Mouse (Mus musculus): ENCODE data around the gene Zbtb16. TPM values are rescaled to one million over a fixed set of nuclear protein-coding genes. Genes with fewer than 3 reads are reported as not detected.

Gene Zbtb16
- polyA plus RNA-seq, 1 experiment from 2014 or later = 5.6 TPM

DNA sequence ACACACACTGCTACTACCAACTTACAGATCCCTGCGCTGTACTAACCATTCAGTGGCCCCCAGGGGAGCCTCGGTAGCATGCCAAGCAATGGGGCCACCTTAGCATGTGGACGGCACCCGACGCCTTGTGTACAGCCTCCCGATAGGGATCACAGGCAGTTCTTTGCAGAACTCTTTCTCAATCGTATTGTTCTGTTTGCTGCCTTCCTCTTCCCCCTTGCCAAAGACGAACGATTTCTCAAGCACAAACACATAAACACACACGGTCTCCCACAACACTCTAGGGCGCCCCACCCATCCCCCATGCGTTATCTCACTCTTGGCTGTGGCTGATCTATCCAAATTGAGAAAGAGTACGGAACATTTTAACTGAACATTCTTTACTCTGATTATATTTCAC, 91.1 kb downstream of the Zbtb16 start:
- Histone ChIP-seq H3K9ac (no peak overlapping the region), H3K27me3 (no peaks in the 10 kb centered on the region), H3K9me3 (no peaks in the 10 kb centered on the region), H3K4me3 (replicated peaks) (no peak overlapping the region), H3K27ac (no peak overlapping the region), H3K4me1 (peaks cover 18% of the 10 kb centered on the region), H3K36me3 (replicated peaks) (no peaks in the 10 kb centered on the region), H3K4me2 (no peak overlapping the region)
- ATAC-seq (ENCODE audit: low FRiP score) = no peak
- 90% methylated on average over 13 of the region's 13 CpGs for WGBS

DNA sequence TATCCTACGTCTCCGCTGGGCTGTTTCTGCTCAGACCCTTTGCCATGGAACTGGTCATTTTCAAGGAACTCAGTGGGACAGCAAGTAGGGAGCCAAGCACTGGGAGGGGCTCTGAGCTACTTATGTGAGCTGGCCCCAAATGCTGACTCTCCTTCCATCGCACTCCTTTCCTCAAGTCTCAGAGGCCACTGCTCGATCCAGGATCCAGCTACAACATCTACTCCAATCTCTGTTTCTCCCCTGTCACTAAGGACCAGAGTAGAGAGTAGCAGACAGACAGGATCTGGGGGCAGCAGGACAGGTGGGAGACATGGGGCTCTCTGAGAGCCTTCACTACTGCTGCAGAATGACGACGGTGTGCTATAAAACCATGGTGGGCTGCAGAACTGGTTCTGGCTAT, 91.6 kb downstream of the Zbtb16 start:
- Histone ChIP-seq H3K9me3 (no peaks in the 10 kb centered on the region), H3K27me3 (no peaks in the 10 kb centered on the region), H3K4me2 (no peak overlapping the region), H3K9ac (no peak overlapping the region), H3K4me1 (peaks cover 23% of the 10 kb centered on the region), H3K4me3 (replicated peaks) (no peak overlapping the region), H3K27ac (no peak overlapping the region), H3K36me3 (replicated peaks) (no peaks in the 10 kb centered on the region)
- WGBS = 76% methylated on average over 6 of the region's 6 CpGs
- no peak for ATAC-seq (ENCODE audit: low FRiP score)

DNA sequence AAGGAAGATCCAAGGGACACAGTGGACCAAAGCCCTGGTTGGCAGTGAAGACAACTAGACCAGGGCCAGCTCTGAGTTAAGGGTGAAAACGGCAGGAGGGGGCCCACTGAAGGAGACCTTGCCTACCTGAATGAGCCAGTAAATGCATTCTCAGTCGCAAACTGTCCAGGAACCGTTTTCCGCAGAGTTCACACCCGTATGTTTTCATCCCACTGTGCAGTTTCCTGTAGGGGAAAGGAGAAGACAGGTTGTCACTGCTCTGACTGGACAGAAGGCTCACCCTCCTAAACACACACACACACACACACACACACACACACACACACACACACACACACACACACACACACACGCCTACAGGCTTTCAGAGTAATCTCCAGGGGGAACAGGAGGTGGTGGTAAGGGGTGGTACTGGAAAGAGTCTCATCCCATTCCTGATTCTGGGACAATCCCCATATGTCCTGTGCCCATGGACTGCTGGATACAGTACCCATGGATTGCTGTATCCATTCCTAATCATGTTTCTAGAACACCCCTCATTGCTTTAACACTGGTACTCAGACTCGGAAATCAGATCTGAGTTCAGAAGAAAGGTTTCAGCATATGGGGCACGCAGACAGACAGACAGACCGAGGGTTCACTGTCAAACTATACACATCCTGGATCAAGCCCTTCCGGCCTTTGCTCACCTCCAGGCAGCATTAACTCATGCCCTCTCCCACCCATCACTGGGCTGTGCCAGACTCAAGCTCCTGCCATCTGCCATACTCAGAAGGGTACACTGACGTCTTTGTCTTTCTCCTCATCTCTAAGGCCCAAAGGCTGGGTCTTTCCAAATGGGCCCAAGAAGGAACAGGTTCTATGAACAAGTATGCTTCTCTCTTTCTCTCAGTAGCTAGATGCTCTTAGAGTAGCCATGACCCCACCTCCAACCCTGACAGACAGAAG, 92.4 kb downstream of the Zbtb16 start:
- H3K9me3 ChIP-seq = no peaks in the 10 kb centered on the region
- 89% methylated on average over 11 of the region's 11 CpGs for WGBS

DNA sequence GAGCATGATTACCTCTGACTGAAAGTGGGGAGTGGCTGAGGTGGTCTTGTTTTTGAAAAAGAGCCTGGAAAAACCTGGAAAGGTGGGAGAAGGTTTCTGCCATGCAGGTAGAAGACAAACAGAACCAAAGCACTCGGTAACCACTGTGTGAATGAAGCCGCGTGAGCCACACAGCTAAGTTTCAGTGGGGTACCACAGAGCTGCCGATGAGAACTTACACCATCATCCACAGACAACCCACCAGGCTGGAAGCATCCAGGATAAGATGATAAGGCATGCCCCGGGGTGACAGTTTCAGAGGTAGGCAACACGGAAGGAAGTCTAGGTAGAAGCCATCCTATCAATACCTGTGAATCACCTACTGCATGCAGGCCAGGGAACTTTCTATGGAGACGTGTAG, 93.9 kb downstream of the Zbtb16 start:
- Histone ChIP-seq H3K4me1 (peaks cover 45% of the 10 kb centered on the region), H3K9ac (no peak overlapping the region), H3K27ac (no peak overlapping the region), H3K4me3 (replicated peaks) (no peak overlapping the region), H3K9me3 (no peaks in the 10 kb centered on the region), H3K36me3 (replicated peaks) (no peaks in the 10 kb centered on the region), H3K27me3 (peaks cover 5% of the 10 kb centered on the region; the same call in 1 of the 2 replicates), H3K4me2 (no peak overlapping the region)
- WGBS = 96% methylated on average over 7 of the region's 7 CpGs
- no peak for ATAC-seq (ENCODE audit: low FRiP score)

More for the DNA sequence above, 92.4 kb downstream of the Zbtb16 start:
- H3K27ac ChIP-seq = no peak overlapping the region
- no peaks in the 10 kb centered on the region for H3K36me3 ChIP-seq (replicated peaks)
- H3K4me2 ChIP-seq = no peak overlapping the region
- no peak for ATAC-seq (ENCODE audit: low FRiP score)
- peaks cover 3% of the 10 kb centered on the region; the same call in 1 of the 2 replicates for H3K27me3 ChIP-seq
- no peak overlapping the region for H3K9ac ChIP-seq
- H3K4me1 ChIP-seq = peaks cover 31% of the 10 kb centered on the region
- no peak overlapping the region for H3K4me3 ChIP-seq (replicated peaks)

DNA sequence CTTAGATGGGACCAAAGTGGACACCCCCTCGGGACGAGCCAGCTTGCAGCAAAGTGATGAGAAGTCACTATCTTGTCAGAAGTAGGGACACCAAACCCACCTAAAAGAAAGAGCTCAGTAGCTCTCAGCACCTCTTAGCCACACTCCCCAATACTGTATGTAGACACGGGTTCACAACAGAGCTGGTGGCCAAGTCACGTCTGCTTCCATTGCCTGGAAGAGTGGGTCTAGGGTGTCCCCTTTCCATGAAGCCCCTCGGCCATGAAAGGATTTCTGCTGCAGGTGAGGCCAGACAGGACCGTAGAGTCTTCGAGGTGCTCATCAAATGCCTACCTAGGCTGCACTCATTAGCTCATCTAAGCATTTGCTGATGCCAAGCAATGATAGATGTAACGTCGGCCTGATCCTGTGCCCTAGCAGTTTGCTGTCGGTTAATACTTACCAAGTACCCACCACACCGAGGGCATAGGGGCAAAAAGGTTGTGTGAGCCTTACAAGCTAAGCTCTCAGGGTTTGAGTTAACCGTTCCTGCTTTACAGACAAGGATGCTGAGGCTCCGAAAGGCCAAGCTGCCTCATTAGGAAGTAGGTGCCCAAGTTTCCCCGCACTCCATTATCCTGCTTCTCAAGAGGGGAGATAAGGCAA, 94.5 kb downstream of the Zbtb16 start:
- Histone ChIP-seq H3K9ac (no peak overlapping the region), H3K4me3 (replicated peaks) (no peak overlapping the region), H3K4me2 (no peak overlapping the region), H3K9me3 (no peaks in the 10 kb centered on the region), H3K36me3 (replicated peaks) (no peaks in the 10 kb centered on the region), H3K4me1 (peaks cover 51% of the 10 kb centered on the region), H3K27me3 (peaks cover 5% of the 10 kb centered on the region; the same call in 1 of the 2 replicates), H3K27ac (no peak overlapping the region)
- no peak for ATAC-seq (ENCODE audit: low FRiP score)
- 93% methylated on average over 14 of the region's 14 CpGs for WGBS

DNA sequence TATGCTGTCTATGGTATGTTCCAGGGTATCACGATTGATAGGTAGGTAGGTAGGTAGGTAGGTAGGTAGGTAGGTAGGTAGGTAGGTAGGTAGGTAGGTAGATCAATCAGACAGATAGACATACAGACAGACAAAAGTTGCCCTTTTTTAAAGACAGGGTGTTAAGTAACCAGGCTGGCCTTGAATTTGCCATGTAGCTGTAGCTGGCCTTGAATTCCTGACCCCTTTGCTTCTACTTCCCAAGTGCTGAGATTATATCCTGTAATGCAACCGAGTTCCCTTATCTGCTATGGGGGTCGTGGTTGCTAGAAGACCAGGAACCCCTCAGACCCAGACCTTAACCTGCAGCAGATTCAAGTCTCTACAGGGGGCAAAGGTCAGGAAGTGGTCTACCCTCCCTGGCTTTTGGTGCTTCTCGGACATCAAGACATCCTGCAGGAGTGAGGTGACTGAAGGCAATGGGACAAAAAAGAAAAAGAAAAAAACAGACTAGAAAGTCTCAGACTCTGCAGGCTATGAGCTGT, 95.2 kb downstream of the Zbtb16 start:
- H3K9ac ChIP-seq = no peak overlapping the region
- ATAC-seq (ENCODE audit: low FRiP score) = no peak

DNA sequence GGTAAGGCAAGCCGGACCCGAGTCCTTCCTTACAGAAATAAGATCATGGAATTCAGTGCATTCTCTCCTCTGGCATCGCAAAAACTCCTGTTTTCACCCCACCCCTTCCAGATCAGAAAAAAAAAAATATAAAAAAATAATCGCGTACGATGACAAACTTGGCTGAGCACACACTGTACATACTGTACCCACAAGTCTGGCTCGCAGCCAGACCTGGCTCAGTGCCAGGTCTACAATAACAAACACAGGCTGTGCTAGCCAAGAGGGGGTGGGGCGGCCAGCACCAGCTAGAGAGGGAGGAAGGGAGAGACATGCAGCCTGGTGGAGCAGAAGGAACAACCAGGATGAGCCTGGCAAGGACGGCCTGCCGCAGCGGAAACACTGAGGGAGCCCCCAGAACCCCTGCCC, 95.9 kb downstream of the Zbtb16 start:
- no peaks in the 10 kb centered on the region for H3K9me3 ChIP-seq
- ATAC-seq (ENCODE audit: low FRiP score) = peak; percentile 95
- H3K4me1 ChIP-seq = peaks cover 66% of the 10 kb centered on the region
- H3K27ac ChIP-seq = peak overlapping the region; percentile 75
- H3K36me3 ChIP-seq (replicated peaks) = no peaks in the 10 kb centered on the region
- WGBS = 30% methylated on average over 11 of the region's 11 CpGs
- no peak overlapping the region for H3K4me3 ChIP-seq (replicated peaks)
- peak overlapping the region; percentile 27 for H3K4me2 ChIP-seq
- peaks cover 5% of the 10 kb centered on the region; the same call in 1 of the 2 replicates for H3K27me3 ChIP-seq
- H3K9ac ChIP-seq = peak overlapping the region; percentile 25; the same call in 1 of the 2 replicates

More for the DNA sequence above, 95.2 kb downstream of the Zbtb16 start:
- H3K4me1 ChIP-seq = peaks cover 59% of the 10 kb centered on the region
- H3K9me3 ChIP-seq = no peaks in the 10 kb centered on the region
- no peak overlapping the region for H3K4me2 ChIP-seq
- 81% methylated on average over 4 of the region's 4 CpGs for WGBS
- H3K27ac ChIP-seq = no peak overlapping the region
- peaks cover 5% of the 10 kb centered on the region; the same call in 1 of the 2 replicates for H3K27me3 ChIP-seq
- H3K4me3 ChIP-seq (replicated peaks) = no peak overlapping the region
- no peaks in the 10 kb centered on the region for H3K36me3 ChIP-seq (replicated peaks)

DNA sequence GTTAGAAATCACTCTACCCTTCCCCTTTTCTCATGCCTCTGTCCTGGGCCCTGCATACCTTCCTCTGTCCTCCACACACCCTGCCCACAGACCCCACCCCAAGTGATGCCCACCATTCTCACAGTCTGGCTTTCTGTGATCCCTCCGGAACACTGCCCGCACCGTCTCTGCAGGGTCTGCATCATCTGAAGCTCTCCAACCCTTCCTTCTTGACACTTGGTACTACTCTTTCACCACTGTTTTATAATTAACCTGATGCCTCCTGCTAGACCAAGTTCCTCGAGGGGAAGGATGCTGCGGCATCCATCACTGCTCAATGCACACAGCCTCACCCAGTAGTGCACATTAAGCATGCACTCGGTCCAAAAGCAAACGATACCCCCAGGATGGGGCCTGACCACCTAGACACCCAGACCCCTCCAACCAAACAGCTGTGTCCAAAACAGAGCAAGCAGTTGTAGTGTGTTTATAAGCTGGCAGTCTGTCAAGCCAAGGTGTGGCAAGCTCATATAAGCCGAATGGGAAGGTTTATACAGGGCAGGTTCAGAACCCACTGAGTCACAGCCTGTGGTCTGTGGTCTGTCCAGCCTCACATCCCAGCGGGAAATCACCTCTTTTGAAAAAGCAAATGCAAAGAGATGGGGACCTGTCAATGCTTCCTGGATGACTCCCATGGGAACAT, 97.1 kb downstream of the Zbtb16 start:
- Histone ChIP-seq H3K36me3 (replicated peaks) (no peaks in the 10 kb centered on the region), H3K9me3 (no peaks in the 10 kb centered on the region), H3K4me1 (peaks cover 71% of the 10 kb centered on the region), H3K27me3 (peaks cover 5% of the 10 kb centered on the region; the same call in 1 of the 2 replicates), H3K27ac (no peak overlapping the region), H3K4me2 (no peak overlapping the region), H3K9ac (no peak overlapping the region), H3K4me3 (replicated peaks) (no peak overlapping the region)
- no peak for ATAC-seq (ENCODE audit: low FRiP score)
- WGBS = 89% methylated on average over 9 of the region's 9 CpGs

DNA sequence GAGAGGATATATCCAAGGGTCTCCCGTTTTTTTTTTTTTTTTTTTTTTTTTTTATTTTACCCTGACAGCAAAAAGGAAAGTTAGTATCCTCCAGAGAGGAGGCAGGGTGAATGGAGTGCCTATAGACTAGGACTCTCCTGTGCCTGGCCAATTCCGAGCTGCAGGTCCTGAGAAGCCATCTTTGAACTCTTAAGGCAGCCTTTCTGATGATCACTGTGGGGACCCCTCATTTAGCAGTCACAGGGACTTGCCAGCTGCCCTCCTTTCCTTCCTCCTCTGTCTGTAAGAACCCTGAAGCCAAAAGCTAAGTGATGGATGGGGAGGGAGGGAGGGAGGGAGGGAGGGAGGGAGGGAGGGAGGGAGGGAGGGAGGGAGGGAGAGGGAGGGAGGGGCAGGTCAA, 98.1 kb downstream of the Zbtb16 start:
- Histone ChIP-seq H3K4me1 (peaks cover 81% of the 10 kb centered on the region), H3K27ac (0 out of 2 replicates have a peak overlapping the region, but pooled peaks have one; percentile 11), H3K9ac (no peak overlapping the region), H3K9me3 (no peaks in the 10 kb centered on the region), H3K27me3 (peaks cover 5% of the 10 kb centered on the region; the same call in 1 of the 2 replicates), H3K4me2 (no peak overlapping the region), H3K36me3 (replicated peaks) (no peaks in the 10 kb centered on the region), H3K4me3 (replicated peaks) (no peak overlapping the region)
- no peak for ATAC-seq (ENCODE audit: low FRiP score)
- 69% methylated on average over 2 of the region's 2 CpGs for WGBS

DNA sequence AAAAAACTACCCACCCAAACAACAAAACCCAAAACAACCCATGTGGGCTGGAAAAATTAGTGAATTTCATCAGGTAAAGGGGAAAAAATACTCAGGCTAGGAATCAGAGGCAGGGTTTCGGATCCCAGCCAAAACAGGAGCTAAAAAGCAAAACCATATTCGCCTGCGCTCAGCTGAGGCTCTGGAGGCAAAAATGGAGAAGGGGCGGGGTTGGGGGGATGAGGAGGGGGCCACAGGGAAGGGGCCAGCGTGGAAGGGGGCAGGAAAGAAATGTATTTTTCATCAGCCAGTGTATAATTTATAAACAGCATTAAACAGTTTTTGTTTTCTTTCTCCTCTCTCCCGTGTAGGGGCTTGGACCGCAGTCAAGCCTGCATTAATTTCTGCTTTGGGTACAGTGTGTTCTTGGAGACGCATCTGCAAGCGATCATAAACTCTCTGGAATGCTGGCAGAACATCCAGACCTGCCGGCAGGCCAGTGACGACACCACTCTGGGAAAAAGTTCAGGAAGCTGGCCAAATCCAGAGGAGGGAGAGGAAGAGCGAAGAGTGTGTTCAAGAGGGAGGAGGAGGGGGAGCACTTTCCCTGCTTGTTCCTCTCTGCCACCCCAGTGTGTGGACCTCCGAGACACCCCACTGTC, 98.7 kb downstream of the Zbtb16 start:
- no peaks in the 10 kb centered on the region for H3K9me3 ChIP-seq
- H3K27ac ChIP-seq = 0 out of 2 replicates have a peak overlapping the region, but pooled peaks have one; percentile 65
- no peak overlapping the region for H3K9ac ChIP-seq
- H3K4me1 ChIP-seq = peaks cover 87% of the 10 kb centered on the region
- H3K4me3 ChIP-seq (replicated peaks) = no peak overlapping the region
- peaks cover 11% of the 10 kb centered on the region; the same call in 1 of the 2 replicates for H3K27me3 ChIP-seq
- 46% methylated on average over 13 of the region's 13 CpGs for WGBS
- no peak overlapping the region for H3K4me2 ChIP-seq
- no peaks in the 10 kb centered on the region for H3K36me3 ChIP-seq (replicated peaks)
- ATAC-seq (ENCODE audit: low FRiP score) = no peak

DNA sequence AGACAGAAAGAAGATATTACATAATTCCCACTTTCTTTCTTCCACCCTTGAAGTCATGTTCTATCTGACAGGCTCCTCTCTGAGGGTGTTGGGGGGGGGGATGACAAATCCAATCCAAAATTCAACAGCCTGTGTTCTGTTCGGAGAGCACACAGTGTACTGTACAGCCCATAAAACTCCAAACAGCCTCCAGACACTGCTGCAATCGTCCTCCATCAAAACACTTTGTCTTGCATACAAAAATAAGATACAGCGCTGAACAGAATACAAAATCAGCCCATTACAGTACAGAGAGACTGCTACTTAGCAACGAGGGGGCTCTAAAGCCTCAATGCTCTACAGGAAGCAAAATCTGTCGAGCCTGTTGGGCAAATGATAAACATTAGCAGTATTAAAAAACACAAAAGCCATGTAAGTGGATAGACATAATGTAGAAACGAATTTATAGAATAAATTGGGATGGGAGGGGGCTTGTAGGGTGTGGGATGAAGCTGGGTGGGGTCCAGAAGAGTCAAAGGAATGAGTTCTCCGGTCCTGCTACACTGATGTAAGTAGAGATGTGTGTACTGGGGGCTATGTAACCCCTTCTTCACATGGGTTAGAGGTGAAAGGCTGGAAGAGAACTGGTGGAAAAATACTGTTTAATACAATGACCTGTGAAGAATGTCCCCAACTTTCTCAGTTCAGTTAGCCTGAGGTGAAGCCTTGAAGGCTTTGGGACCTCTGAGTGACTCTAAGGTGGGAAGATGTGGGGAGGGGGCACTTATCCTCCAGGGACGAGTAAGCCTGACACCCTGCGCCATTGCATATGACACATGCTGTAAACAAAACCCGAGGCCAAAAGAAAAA, 99.4 kb downstream of the Zbtb16 start:
- H3K9ac ChIP-seq = no peak overlapping the region
- 31% methylated on average over 10 of the region's 10 CpGs for WGBS
- H3K36me3 ChIP-seq (replicated peaks) = no peaks in the 10 kb centered on the region
- no peaks in the 10 kb centered on the region for H3K9me3 ChIP-seq
- H3K27me3 ChIP-seq = peaks cover 15% of the 10 kb centered on the region; the same call in 1 of the 2 replicates
- peak overlapping the region; percentile 65 for H3K27ac ChIP-seq
- peaks cover 94% of the 10 kb centered on the region for H3K4me1 ChIP-seq
- H3K4me3 ChIP-seq (replicated peaks) = no peak overlapping the region
- H3K4me2 ChIP-seq = peak overlapping the region; percentile 22
- ATAC-seq (ENCODE audit: low FRiP score) = no peak

Measured in forebrain, embryonic 12.5 days (tissue).